Mouse (Mus musculus) bone marrow, adult 2 months (tissue): ENCODE data around the gene Bsn.

Source experiments
- CTCF ChIP-seq: fragments of 200-500 bp; IDR thresholded peaks from 2 replicates; pipeline ENCODE4 v1.5.1; 2011; ENCODE audit warnings: low read length, control low read depth; ENCODE audit not compliant: control insufficient read depth, insufficient read depth
- POLR2A ChIP-seq: fragments of 200-500 bp; IDR thresholded peaks from 2 replicates; pipeline ENCODE4 v1.6.1; 2011; ENCODE audit warnings: low read depth, mild to moderate bottlenecking, control low read depth, low read length, borderline replicate concordance; ENCODE audit not compliant: control insufficient read depth

DNA sequence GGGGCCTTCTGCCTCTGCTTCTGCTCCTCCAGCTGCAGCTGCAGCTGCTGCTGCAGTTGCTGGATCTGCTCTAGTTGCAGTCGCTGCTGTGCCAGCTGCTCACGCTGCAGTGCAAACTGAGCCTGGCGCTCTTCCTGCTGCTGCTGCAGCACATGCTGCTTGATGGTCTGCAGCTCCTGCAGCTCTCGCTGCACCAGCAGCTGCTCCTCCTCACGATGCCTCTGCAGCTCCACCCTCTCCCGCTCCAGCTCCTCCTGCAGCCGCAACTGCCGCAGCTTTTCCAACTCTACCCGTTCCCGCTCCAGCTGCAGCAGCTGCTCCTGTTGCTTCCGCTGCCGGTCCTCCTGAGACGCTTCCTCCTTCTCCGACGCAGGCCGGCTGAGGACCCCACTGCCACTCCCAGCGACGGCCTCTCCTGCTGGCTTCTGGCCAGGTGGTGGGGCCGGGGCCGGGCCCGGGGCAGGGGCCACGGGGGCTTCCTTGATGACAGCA, 79.0 kb downstream of the Bsn start:
- TF ChIP-seq CTCF = no peak
- no peak; the same call in 1 of the 2 replicates for TF ChIP-seq POLR2A
